Mouse (Mus musculus): Measurements from ENCODE around the gene Mcm10. TPM values are rescaled to one million over a fixed set of nuclear protein-coding genes. Genes with fewer than 3 reads are reported as not detected.

The Mcm10 gene
- polyA plus RNA-seq, 1 experiment from 2014 or later, result 77.2 TPM

DNA sequence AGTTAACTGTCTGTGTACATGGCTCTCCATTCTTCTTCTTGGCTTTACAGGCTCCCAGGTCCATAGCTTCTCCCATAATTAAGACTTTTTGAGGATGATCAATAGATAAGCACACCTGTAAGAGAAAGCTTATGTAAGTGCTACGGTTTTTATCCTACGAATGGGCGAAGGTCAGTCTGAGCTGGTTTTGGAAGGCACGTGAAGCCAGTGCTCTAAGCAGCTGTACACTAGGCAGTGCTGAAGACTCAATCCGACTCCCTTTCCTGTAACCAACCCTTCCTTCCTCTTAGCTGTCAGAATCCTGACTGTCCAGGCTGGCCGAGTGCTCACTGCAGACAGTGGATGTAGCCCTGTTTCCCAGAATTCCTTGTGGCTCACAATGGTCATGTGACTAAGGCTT lies 11.3 kb downstream of the Mcm10 start:
- Histone ChIP-seq H3K9me3 (ENCODE audit: control insufficient read depth, low read length) (no peaks in the 10 kb centered on the region), H3K36me3 (ENCODE audit: control insufficient read depth, insufficient read depth, low read length) (peaks cover 60% of the 10 kb centered on the region), H3K4me3 (ENCODE audit: low read depth, low read length) (no peak overlapping the region), H3K27ac (ENCODE audit: low read depth, low read length) (no peak overlapping the region), H3K4me1 (replicated peaks; ENCODE audit: control insufficient read depth, insufficient read depth, low read length) (no peaks in the 10 kb centered on the region), H3K9ac (ENCODE audit: low read depth, low read length) (no peak overlapping the region), H3K27me3 (replicated peaks; ENCODE audit: control insufficient read depth, insufficient read depth, low read length) (no peaks in the 10 kb centered on the region), H3K4me2 (no peak overlapping the region)
- ATAC-seq (replicated peaks; ENCODE audit: low FRiP score), result no peak
- no peak for DNase-seq (ENCODE audit: low spot score)
- WGBS, result 90% methylated on average over 6 of the region's 6 CpGs

DNA sequence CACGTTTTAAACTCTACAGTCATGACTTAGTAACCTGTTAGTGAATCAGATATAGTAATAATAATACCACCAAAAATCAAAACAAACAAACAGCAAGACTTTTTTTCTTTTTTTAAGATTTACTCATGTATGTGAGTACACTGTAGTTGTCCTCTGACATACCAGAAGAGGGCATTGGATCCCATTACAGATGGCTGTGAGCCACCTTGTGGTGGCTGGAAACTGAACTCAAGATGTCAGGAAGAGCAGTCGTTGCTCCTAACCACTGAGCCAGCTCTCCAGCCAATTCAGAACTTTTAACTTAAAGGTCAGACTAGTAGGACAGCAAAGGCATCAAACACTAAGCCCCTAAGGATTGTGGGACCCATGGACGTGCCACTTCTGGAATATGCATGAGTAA lies 13.7 kb downstream of the Mcm10 start:
- WGBS, result 78% methylated on average over 3 of the region's 3 CpGs
- no peak overlapping the region for H3K27ac ChIP-seq (ENCODE audit: low read depth, low read length)
- H3K9me3 ChIP-seq (ENCODE audit: control insufficient read depth, low read length), result no peaks in the 10 kb centered on the region
- no peaks in the 10 kb centered on the region for H3K27me3 ChIP-seq (replicated peaks; ENCODE audit: control insufficient read depth, insufficient read depth, low read length)
- ATAC-seq (replicated peaks; ENCODE audit: low FRiP score) (no peak), DNase-seq (ENCODE audit: low spot score) (no peak)
- no peaks in the 10 kb centered on the region for H3K4me1 ChIP-seq (replicated peaks; ENCODE audit: control insufficient read depth, insufficient read depth, low read length)
- H3K4me2 ChIP-seq, result no peak overlapping the region
- H3K4me3 ChIP-seq (ENCODE audit: low read depth, low read length), result no peak overlapping the region
- no peak overlapping the region for H3K9ac ChIP-seq (ENCODE audit: low read depth, low read length)
- peaks cover 59% of the 10 kb centered on the region for H3K36me3 ChIP-seq (ENCODE audit: control insufficient read depth, insufficient read depth, low read length)

DNA sequence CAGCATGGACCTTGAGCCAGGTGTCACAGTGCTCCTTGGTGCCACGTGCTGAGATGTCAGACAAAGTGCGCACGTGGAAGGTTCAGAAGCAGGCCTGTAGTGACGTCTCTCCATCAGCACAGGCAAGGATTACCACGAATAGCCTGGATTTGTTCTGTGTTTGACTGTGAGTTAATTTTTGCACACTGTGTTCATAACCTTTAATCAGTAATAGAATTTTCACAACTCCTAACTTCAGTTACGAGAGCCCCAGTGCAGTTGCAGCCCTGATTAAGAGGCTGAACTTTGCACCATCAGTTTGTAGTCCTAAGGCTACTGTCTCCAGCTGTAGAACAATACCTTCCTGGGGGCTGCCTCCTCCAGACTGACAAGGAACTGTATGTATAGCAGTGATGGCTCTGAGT lies 16.2 kb downstream of the Mcm10 start:
- no peak overlapping the region for H3K4me2 ChIP-seq
- no peak for DNase-seq (ENCODE audit: low spot score)
- ATAC-seq (replicated peaks; ENCODE audit: low FRiP score), result no peak
- H3K4me1 ChIP-seq (replicated peaks; ENCODE audit: control insufficient read depth, insufficient read depth, low read length), result no peaks in the 10 kb centered on the region
- peaks cover 61% of the 10 kb centered on the region for H3K36me3 ChIP-seq (ENCODE audit: control insufficient read depth, insufficient read depth, low read length)
- no peaks in the 10 kb centered on the region for H3K27me3 ChIP-seq (replicated peaks; ENCODE audit: control insufficient read depth, insufficient read depth, low read length)
- H3K4me3 ChIP-seq (ENCODE audit: low read depth, low read length), result no peak overlapping the region
- WGBS, result 91% methylated on average over 6 of the region's 6 CpGs
- no peak overlapping the region for H3K9ac ChIP-seq (ENCODE audit: low read depth, low read length)
- H3K27ac ChIP-seq (ENCODE audit: low read depth, low read length), result no peak overlapping the region
- no peaks in the 10 kb centered on the region for H3K9me3 ChIP-seq (ENCODE audit: control insufficient read depth, low read length)

GRCm38 (mm10) chr2:4995646-4996045 lies 16.9 kb downstream of the Mcm10 start:
- Histone ChIP-seq H3K27ac (ENCODE audit: low read depth, low read length) (no peak overlapping the region), H3K36me3 (ENCODE audit: control insufficient read depth, insufficient read depth, low read length) (peaks cover 61% of the 10 kb centered on the region)
- DNase-seq (ENCODE audit: low spot score), result no peak

GRCm38 (mm10) chr2:4994436-4994835 lies 18.2 kb downstream of the Mcm10 start:
- Histone ChIP-seq H3K27me3 (replicated peaks; ENCODE audit: control insufficient read depth, insufficient read depth, low read length) (no peaks in the 10 kb centered on the region), H3K9me3 (ENCODE audit: control insufficient read depth, low read length) (no peaks in the 10 kb centered on the region), H3K4me1 (replicated peaks; ENCODE audit: control insufficient read depth, insufficient read depth, low read length) (no peaks in the 10 kb centered on the region), H3K9ac (ENCODE audit: low read depth, low read length) (no peak overlapping the region), H3K4me3 (ENCODE audit: low read depth, low read length) (no peak overlapping the region), H3K27ac (ENCODE audit: low read depth, low read length) (no peak overlapping the region), H3K4me2 (no peak overlapping the region), H3K36me3 (ENCODE audit: control insufficient read depth, insufficient read depth, low read length) (peaks cover 60% of the 10 kb centered on the region)
- no peak for DNase-seq (ENCODE audit: low spot score)
- 89% methylated on average over 4 of the region's 4 CpGs for WGBS
- ATAC-seq (replicated peaks; ENCODE audit: low FRiP score), result no peak

More at GRCm38 (mm10) chr2:4995646-4996045, 16.9 kb downstream of the Mcm10 start:
- Histone ChIP-seq H3K4me1 (replicated peaks; ENCODE audit: control insufficient read depth, insufficient read depth, low read length) (no peaks in the 10 kb centered on the region), H3K27me3 (replicated peaks; ENCODE audit: control insufficient read depth, insufficient read depth, low read length) (no peaks in the 10 kb centered on the region), H3K9ac (ENCODE audit: low read depth, low read length) (no peak overlapping the region), H3K4me3 (ENCODE audit: low read depth, low read length) (no peak overlapping the region), H3K4me2 (no peak overlapping the region), H3K9me3 (ENCODE audit: control insufficient read depth, low read length) (no peaks in the 10 kb centered on the region)
- no peak for ATAC-seq (replicated peaks; ENCODE audit: low FRiP score)
- WGBS, result 91% methylated on average over 11 of the region's 11 CpGs

GRCm38 (mm10) chr2:4993584-4993983 lies 19.0 kb downstream of the Mcm10 start:
- WGBS, result 90% methylated on average over 11 of the region's 11 CpGs
- ATAC-seq (replicated peaks; ENCODE audit: low FRiP score) (no peak), DNase-seq (ENCODE audit: low spot score) (no peak)
- H3K4me2 ChIP-seq, result no peak overlapping the region
- H3K27ac ChIP-seq (ENCODE audit: low read depth, low read length), result no peak overlapping the region
- no peaks in the 10 kb centered on the region for H3K4me1 ChIP-seq (replicated peaks; ENCODE audit: control insufficient read depth, insufficient read depth, low read length)
- H3K4me3 ChIP-seq (ENCODE audit: low read depth, low read length), result no peak overlapping the region
- no peaks in the 10 kb centered on the region for H3K9me3 ChIP-seq (ENCODE audit: control insufficient read depth, low read length)
- peaks cover 58% of the 10 kb centered on the region for H3K36me3 ChIP-seq (ENCODE audit: control insufficient read depth, insufficient read depth, low read length)
- no peaks in the 10 kb centered on the region for H3K27me3 ChIP-seq (replicated peaks; ENCODE audit: control insufficient read depth, insufficient read depth, low read length)
- no peak overlapping the region for H3K9ac ChIP-seq (ENCODE audit: low read depth, low read length)

DNA sequence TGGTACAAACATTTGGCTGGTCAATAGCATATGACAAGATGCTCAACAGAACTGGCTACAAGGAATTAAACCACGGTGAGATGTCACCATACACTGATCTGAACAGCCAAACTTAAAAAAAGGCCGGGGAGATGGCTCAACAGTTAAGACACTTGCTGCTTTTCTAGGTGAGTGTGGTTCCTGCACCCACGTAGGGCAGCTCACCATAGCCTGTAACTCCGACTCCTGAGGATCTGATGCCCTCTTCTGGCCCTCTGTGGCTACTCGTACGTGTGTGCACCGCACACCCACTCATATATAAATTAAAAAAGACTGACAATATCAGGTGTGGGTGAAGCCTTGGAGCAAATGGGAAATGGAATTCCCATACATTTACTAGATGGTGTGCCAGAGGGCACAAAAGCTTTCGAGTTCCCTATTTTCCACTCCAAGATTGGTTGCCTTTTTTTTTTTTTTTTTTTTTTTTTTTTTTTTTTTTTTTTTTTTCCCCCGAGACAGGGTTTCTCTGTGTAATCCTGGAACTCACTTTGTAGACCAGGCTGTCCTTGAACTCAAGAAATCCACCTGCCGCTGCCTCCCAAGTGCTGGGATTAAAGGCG lies 23.7 kb downstream of the Mcm10 start:
- peaks cover 29% of the 10 kb centered on the region for H3K36me3 ChIP-seq (ENCODE audit: control insufficient read depth, insufficient read depth, low read length)
- H3K9me3 ChIP-seq (ENCODE audit: control insufficient read depth, low read length), result no peaks in the 10 kb centered on the region
- H3K27me3 ChIP-seq (replicated peaks; ENCODE audit: control insufficient read depth, insufficient read depth, low read length), result no peaks in the 10 kb centered on the region
- no peak overlapping the region for H3K4me2 ChIP-seq
- H3K4me3 ChIP-seq (ENCODE audit: low read depth, low read length), result no peak overlapping the region
- no peak overlapping the region for H3K27ac ChIP-seq (ENCODE audit: low read depth, low read length)
- no peaks in the 10 kb centered on the region for H3K4me1 ChIP-seq (replicated peaks; ENCODE audit: control insufficient read depth, insufficient read depth, low read length)
- WGBS, result 75% methylated on average over 11 of the region's 11 CpGs
- DNase-seq (ENCODE audit: low spot score), result no peak
- no peak overlapping the region for H3K9ac ChIP-seq (ENCODE audit: low read depth, low read length)
- 0 out of 2 replicates have a peak, but pooled peaks have one; percentile 34 for ATAC-seq (replicated peaks; ENCODE audit: low FRiP score)

- Histone ChIP-seq H3K9me3 (ENCODE audit: control insufficient read depth, low read length) (no peaks in the 10 kb centered on the region), H3K4me1 (replicated peaks; ENCODE audit: control insufficient read depth, insufficient read depth, low read length) (no peaks in the 10 kb centered on the region), H3K9ac (ENCODE audit: low read depth, low read length) (no peak overlapping the region), H3K27me3 (replicated peaks; ENCODE audit: control insufficient read depth, insufficient read depth, low read length) (no peaks in the 10 kb centered on the region), H3K36me3 (ENCODE audit: control insufficient read depth, insufficient read depth, low read length) (peaks cover 18% of the 10 kb centered on the region), H3K4me2 (no peak overlapping the region), H3K27ac (ENCODE audit: low read depth, low read length) (no peak overlapping the region), H3K4me3 (ENCODE audit: low read depth, low read length) (no peak overlapping the region)
- no peak for DNase-seq (ENCODE audit: low spot score)
- 82% methylated on average over 8 of the region's 8 CpGs for WGBS
- ATAC-seq (replicated peaks; ENCODE audit: low FRiP score), result no peak
Observed at GRCm38 (mm10) chr2:4987388-4988180, 25.0 kb downstream of the Mcm10 start.

DNA sequence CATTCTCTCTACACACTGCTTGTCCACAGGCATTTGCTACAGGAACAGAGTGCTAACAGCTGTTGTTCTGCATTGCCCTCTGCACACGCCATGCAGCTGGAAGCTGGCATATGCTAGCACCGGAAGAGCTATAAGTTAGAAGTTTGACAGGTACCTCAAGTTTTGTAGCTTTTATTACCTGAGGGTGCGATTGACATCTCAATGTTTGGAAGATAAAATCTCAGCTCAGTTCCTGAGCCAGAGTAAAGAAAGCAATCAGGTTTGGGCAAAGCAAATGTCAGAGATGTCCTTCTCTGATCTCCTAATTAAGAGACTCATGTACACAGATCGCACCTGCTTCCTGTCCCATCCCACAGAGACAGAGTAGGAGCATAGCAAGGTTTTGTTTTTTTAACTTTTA lies 25.8 kb downstream of the Mcm10 start:
- Histone ChIP-seq H3K36me3 (ENCODE audit: control insufficient read depth, insufficient read depth, low read length) (peaks cover 14% of the 10 kb centered on the region; the same call in 1 of the 2 replicates), H3K4me2 (no peak overlapping the region), H3K9ac (ENCODE audit: low read depth, low read length) (no peak overlapping the region), H3K4me3 (ENCODE audit: low read depth, low read length) (no peak overlapping the region), H3K4me1 (replicated peaks; ENCODE audit: control insufficient read depth, insufficient read depth, low read length) (no peaks in the 10 kb centered on the region), H3K9me3 (ENCODE audit: control insufficient read depth, low read length) (no peaks in the 10 kb centered on the region), H3K27ac (ENCODE audit: low read depth, low read length) (no peak overlapping the region), H3K27me3 (replicated peaks; ENCODE audit: control insufficient read depth, insufficient read depth, low read length) (no peaks in the 10 kb centered on the region)
- ATAC-seq (replicated peaks; ENCODE audit: low FRiP score) (no peak), DNase-seq (ENCODE audit: low spot score) (no peak)
- WGBS, result 89% methylated on average over 4 of the region's 4 CpGs

All from liver, embryonic 11.5 days (tissue).